ENCODE assay signal across 7 mouse cellular contexts in the genomic region with DNA sequence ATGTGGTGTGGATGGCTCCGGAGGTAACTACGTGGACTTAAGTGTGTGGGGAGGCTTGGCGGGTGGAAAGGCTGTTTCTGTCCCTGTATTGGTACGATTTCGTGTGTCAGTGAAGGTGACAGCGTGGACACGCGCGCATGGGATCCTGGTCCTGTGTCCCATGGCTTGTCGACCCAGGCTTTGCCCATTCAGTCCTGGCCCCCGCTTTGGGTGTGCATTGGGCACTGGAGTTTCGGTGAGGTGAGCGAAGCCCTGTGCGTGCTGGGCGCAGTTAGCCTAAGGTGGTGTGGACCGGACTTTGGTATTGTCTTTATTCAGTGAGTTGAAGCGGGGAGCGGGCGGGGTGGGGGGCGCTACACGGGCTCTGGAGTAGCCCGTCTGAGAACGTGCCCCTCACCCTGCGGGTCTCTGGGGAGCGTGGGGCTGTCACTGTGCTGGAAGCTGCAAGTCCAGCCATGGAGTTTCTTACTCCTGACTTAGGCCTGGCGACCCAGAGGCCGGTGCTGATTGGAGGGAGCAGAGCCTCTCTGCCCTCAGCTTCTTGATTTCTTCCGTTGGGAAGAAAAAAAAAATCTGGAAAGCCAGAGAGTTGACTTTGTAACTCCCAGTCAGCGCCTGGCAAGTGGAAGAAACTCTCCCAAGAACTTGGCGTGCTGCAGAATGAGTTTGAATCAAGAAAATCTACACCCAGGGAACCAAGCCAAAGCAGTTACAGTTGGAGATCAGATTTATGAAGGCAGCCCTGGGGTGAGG. TPM values are rescaled to one million over a fixed set of nuclear protein-coding genes. Genes with fewer than 3 reads are reported as not detected.
DNase-seq lines count a peak whose midpoint lies in the region; ATAC-seq and TF ChIP-seq lines count a peak whose summit lies in the region.

No protein-coding gene starts in this region.

- peak overlapping the region; percentile 85 for H3K27ac ChIP-seq in brown adipose tissue, adult 24 weeks (replicated peaks; ENCODE audit: low read depth, low read length)
- peak overlapping the region; percentile 93 for H3K27ac ChIP-seq in heart, adult 2 months
- peak overlapping the region; percentile 82 for H3K27ac ChIP-seq in lung, embryonic 15.5 days

- peak overlapping the region; percentile 94 for H3K9ac ChIP-seq in heart, adult 2 months (ENCODE audit: low read depth, low read length)
- H3K9ac ChIP-seq in lung, embryonic 15.5 days = peak overlapping the region; percentile 80

- peaks cover 7% of the 10 kb centered on the region for H3K36me3 ChIP-seq in heart, adult 2 months (ENCODE audit: control insufficient read depth, insufficient read depth, low read length)
- no peaks in the 10 kb centered on the region for H3K36me3 ChIP-seq in lung, embryonic 15.5 days

- ATAC-seq in lung, embryonic 15.5 days (ENCODE audit: borderline replicate concordance, extremely low read depth, low FRiP score, low TSS enrichment) = 0 out of 2 replicates have a peak, but pooled peaks have one; percentile 3

- peaks cover 26% of the 10 kb centered on the region for H3K4me1 ChIP-seq in brown adipose tissue, adult 24 weeks (ENCODE audit: control insufficient read depth, insufficient read depth, insufficient read length, low read length)
- H3K4me1 ChIP-seq in heart, adult 2 months (ENCODE audit: control insufficient read depth, insufficient read depth, low read length) = peaks cover 20% of the 10 kb centered on the region
- peaks cover 45% of the 10 kb centered on the region for H3K4me1 ChIP-seq in lung, embryonic 15.5 days

- no peaks in the 10 kb centered on the region for H3K9me3 ChIP-seq in lung, embryonic 15.5 days

- H3K4me2 ChIP-seq in lung, embryonic 15.5 days = peak overlapping the region; percentile 90

- peak overlapping the region; percentile 90 for H3K4me3 ChIP-seq in brown adipose tissue, adult 24 weeks (ENCODE audit: insufficient read depth, low read depth, low read length)
- H3K4me3 ChIP-seq in heart, adult 2 months = peak overlapping the region; percentile 82
- H3K4me3 ChIP-seq in lung, embryonic 15.5 days = peak overlapping the region; percentile 81

- intact Hi-C loops in heart, adult 2 months (cut with DNase I) = loop anchor here (1.0 to 2.0 kb wide), 2 partner anchors 14 to 26 kb away; no protein-coding TSS in a partner anchor

- TF ChIP-seq POLR2A in heart, adult 2 months (IDR thresholded peaks at IDR 0.05; ENCODE audit: insufficient read depth, low read depth, low read length) = no peak

- no peak for TF ChIP-seq EP300 in heart, adult 2 months (IDR thresholded peaks at IDR 0.05; ENCODE audit: insufficient read depth, low read depth, low read length)

- peak; percentile 60 for DNase-seq in Muller cell, postnatal 12 days (ENCODE audit: inconsistent ontology term)
- DNase-seq in heart, adult 2 months = peak; percentile 63 to 69
- peak; percentile 64 for DNase-seq in kidney, adult 18-20 months
- DNase-seq in testis, postnatal 10 days (ENCODE audit: low spot score) = peak; percentile 64
- no peak for DNase-seq in yolk sac, embryonic 10.5 days (ENCODE audit: low spot score)

- peaks cover 1% of the 10 kb centered on the region; the same call in 1 of the 2 replicates for H3K79me2 ChIP-seq in heart, adult 2 months (replicated peaks; ENCODE audit: control insufficient read depth, insufficient read depth, low read length)

- H3K27me3 ChIP-seq in heart, adult 2 months (ENCODE audit: control insufficient read depth, insufficient read depth, low read length) = no peaks in the 10 kb centered on the region
- no peaks in the 10 kb centered on the region for H3K27me3 ChIP-seq in lung, embryonic 15.5 days

- 4% methylated on average over 30 of the region's 30 CpGs for WGBS in heart, adult 2 months
- 3% methylated on average over 30 of the region's 30 CpGs for WGBS in lung, embryonic 15.5 days

- TF ChIP-seq CTCF in heart, adult 2 months (IDR thresholded peaks at IDR 0.05) = no peak

RNA-seq across cellular contexts. Expression of gene Afap1, which starts 1.4 kb away (rescaled TPM):
- polyA plus RNA-seq in brown adipose tissue, adult 24 weeks (2012; ENCODE audit: insufficient read depth, insufficient read length, missing spikeins) = 19.0 and 19.3 TPM in 2 replicates
- total RNA-seq in heart, adult 2 months (2021) = 10 to 100 TPM; 18.7 to 20.6 TPM
- 11.5 and 13.6 TPM in 2 replicates for polyA plus RNA-seq in heart, adult 2 months (2012; rRNA removed)
- polyA plus RNA-seq in lung, embryonic 15.5 days (2015; fragmentation: Nextera tagmentation; extraction: Ambion mirVana) = 20.5 and 21.5 TPM in 2 replicates
